Mouse (Mus musculus) heart, adult 2 months (tissue): ENCODE data around the gene H2afv.
A peak's percentile ranks its signal among the peaks of the same experiment; 100 is the strongest.

Experiments
- CTCF ChIP-seq: fragments of 200-600 bp; IDR thresholded peaks from 2 replicates; pipeline ENCODE4 v1.8.1; 2022; ENCODE audit warnings: antibody characterized with exemption, mild to moderate bottlenecking, moderate library complexity
- EP300 ChIP-seq: fragments of 200-500 bp; IDR thresholded peaks from 2 replicates; pipeline ENCODE4 v1.6.1; 2011; ENCODE audit warnings: low read depth, low read length, control low read depth; ENCODE audit not compliant: insufficient read depth
- POLR2A ChIP-seq: fragments of 200-500 bp; IDR thresholded peaks from 2 replicates; pipeline ENCODE4 v1.6.1; 2011; ENCODE audit warnings: mild to moderate bottlenecking, low read depth, low read length, control low read depth; ENCODE audit not compliant: insufficient read depth

- TF ChIP-seq EP300 (no peak), CTCF (peak; percentile 64), POLR2A (no peak)
Measured at GRCm38 (mm10) chr11:6489691-6490503, 45.7 kb upstream of the H2afv start.
